Mouse (Mus musculus): ENCODE measurements around the gene Gfy. TPM values are rescaled to one million over a fixed set of nuclear protein-coding genes. Genes with fewer than 3 reads are reported as not detected.

Gfy gene
- polyA plus RNA-seq, 1 experiment: not detected

- DNase-seq (ENCODE audit: low read depth in 1 of 2, low spot score in 2 of 2): no peak
- no peaks in the 10 kb centered on the region for H3K4me1 ChIP-seq (ENCODE audit: control insufficient read depth, insufficient read depth, insufficient read length)
- no peak overlapping the region for H3K4me3 ChIP-seq (ENCODE audit: extremely low read depth, insufficient read depth, insufficient read length)
- H3K36me3 ChIP-seq (ENCODE audit: control insufficient read depth, insufficient read depth, low read length): peaks cover 32% of the 10 kb centered on the region
- H3K27me3 ChIP-seq (ENCODE audit: control insufficient read depth, insufficient read depth, low read length): no peaks in the 10 kb centered on the region
- WGBS: 96% methylated on average over 11 of the region's 11 CpGs
- TF ChIP-seq CTCF (IDR thresholded peaks at IDR 0.05; ENCODE audit: extremely low read depth, insufficient read depth, insufficient read length, insufficient replicate concordance): no peak
- TF ChIP-seq POLR2A (IDR thresholded peaks at IDR 0.05; ENCODE audit: low read depth, low read length): no peak
- no peak overlapping the region for H3K27ac ChIP-seq (ENCODE audit: insufficient read depth, low read length)
Measured at GRCm38 (mm10) chr7:45147267-45147666, 32.1 kb downstream of the Gfy start.

DNA sequence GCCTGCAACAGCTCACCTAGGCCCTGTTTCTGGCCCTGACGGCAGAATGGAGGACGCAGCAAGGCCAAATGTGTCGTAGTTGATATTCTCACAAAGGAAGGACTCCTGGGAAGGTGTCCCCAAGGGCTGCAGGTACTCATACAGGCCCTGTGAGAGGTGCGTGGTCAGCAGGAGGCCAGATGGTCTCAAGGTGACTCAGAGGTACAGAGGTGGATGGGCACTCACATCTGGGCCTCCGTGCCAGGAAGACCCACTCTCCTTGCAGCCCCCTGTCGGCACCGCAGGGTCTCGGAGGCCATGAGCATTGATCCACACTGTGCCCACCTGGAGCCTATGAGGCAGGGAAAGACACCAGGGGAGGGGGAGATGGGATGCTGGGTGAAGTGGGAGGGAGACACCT is 33.9 kb downstream of the Gfy start:
- H3K4me3 ChIP-seq (ENCODE audit: extremely low read depth, insufficient read depth, insufficient read length): no peak overlapping the region
- H3K27ac ChIP-seq (ENCODE audit: insufficient read depth, low read length): no peak overlapping the region
- 94% methylated on average over 8 of the region's 8 CpGs for WGBS
- no peaks in the 10 kb centered on the region; the same call in 1 of the 2 replicates for H3K4me1 ChIP-seq (ENCODE audit: control insufficient read depth, insufficient read depth, insufficient read length)
- no peak for DNase-seq (ENCODE audit: low read depth in 1 of 2, low spot score in 2 of 2)
- peaks cover 32% of the 10 kb centered on the region for H3K36me3 ChIP-seq (ENCODE audit: control insufficient read depth, insufficient read depth, low read length)
- no peaks in the 10 kb centered on the region for H3K27me3 ChIP-seq (ENCODE audit: control insufficient read depth, insufficient read depth, low read length)
- TF ChIP-seq POLR2A (IDR thresholded peaks at IDR 0.05; ENCODE audit: low read depth, low read length): no peak
- TF ChIP-seq CTCF (IDR thresholded peaks at IDR 0.05; ENCODE audit: extremely low read depth, insufficient read depth, insufficient read length, insufficient replicate concordance): no peak

DNA sequence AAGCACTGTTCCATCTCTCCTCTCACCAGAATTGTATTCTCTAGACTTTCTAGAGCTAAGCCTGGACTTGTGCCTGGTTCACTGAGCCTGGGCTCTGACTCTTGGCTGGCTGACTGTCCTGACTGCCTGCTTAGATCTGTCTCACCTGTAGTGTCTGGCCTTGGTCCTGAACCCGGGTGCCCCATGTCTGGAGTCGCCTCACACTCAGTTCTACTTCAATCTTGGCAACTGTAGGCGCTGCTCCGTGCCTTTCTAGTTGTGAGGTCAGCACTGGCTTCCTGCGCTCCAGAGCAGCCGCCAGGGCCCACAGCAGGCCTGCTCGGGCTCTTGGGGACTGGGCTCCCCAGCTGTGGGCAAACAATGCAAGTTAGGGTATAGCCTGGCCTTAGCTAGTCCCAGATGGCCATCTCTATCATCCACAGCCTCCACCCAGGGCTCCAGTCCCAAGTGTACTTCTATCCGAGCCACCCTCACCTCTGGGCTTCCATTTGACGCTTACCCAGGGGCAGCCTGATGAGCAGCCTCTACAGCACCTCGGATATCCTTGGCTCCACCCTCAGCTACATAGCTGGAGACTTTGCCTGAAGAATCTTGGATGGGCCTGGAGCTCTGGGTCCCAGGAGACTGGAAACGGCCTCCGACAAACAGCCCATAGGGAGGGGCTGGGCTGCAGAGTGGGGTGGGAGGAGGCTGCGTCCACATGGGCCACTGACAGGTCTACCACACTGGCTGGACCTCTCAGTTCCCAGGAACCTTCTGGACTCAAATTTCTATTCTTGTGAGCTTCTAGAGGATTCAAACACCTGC is 34.8 kb downstream of the Gfy start:
- WGBS: 91% methylated on average over 13 of the region's 13 CpGs
- H3K4me3 ChIP-seq (ENCODE audit: extremely low read depth, insufficient read depth, insufficient read length): no peak overlapping the region
- no peak for DNase-seq (ENCODE audit: low read depth in 1 of 2, low spot score in 2 of 2)

DNA sequence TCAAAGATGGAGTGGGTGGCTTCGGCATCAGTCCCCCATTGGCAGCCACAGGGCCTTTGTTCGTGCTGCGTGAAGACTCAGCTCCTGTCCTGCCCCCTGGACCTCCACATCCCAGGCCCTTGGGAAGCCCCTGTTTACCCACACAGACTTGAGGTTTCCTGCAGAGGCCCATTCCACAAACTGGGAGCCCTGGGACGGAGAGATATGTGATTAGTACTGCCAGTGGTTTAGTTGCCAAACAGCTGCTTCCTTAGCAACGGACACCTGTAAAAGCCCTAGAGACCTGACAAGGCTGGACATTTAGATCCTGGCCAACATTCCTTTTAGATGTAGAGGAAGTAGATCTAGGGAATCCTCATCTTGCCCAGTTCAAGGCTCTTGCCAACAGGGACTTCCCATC is 37.5 kb downstream of the Gfy start:
- no peak overlapping the region; the same call in 1 of the 2 replicates for H3K27ac ChIP-seq (ENCODE audit: insufficient read depth, low read length)
- H3K4me3 ChIP-seq (ENCODE audit: extremely low read depth, insufficient read depth, insufficient read length): no peak overlapping the region
- no peaks in the 10 kb centered on the region; the same call in 1 of the 2 replicates for H3K4me1 ChIP-seq (ENCODE audit: control insufficient read depth, insufficient read depth, insufficient read length)

More for the DNA sequence above, 34.8 kb downstream of the Gfy start:
- no peak overlapping the region for H3K27ac ChIP-seq (ENCODE audit: insufficient read depth, low read length)
- TF ChIP-seq CTCF (IDR thresholded peaks at IDR 0.05; ENCODE audit: extremely low read depth, insufficient read depth, insufficient read length, insufficient replicate concordance) (no peak), POLR2A (IDR thresholded peaks at IDR 0.05; ENCODE audit: low read depth, low read length) (no peak)
- no peaks in the 10 kb centered on the region for H3K27me3 ChIP-seq (ENCODE audit: control insufficient read depth, insufficient read depth, low read length)
- peaks cover 32% of the 10 kb centered on the region for H3K36me3 ChIP-seq (ENCODE audit: control insufficient read depth, insufficient read depth, low read length)
- H3K4me1 ChIP-seq (ENCODE audit: control insufficient read depth, insufficient read depth, insufficient read length): no peaks in the 10 kb centered on the region; the same call in 1 of the 2 replicates

DNA sequence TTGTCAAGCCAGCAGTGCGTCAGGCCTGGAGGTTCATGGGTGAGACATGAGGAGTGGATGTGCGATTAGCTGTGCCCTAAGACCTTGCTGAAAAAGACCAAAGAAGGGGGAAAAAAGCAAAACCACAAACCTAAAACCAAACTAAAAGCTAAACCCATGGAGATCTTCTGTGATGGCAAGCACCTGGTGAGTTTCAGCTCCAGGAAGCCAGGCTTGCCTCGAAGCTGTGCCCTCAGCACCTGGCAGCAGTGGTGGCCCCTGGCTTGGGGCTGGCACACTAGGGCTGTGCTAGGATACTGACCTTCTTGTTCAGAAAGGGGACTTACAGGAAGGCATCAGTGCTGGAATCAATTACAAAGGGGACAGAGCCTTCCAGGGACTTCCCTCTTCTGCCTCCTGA is 38.0 kb downstream of the Gfy start:
- Histone ChIP-seq H3K4me3 (ENCODE audit: extremely low read depth, insufficient read depth, insufficient read length) (no peak overlapping the region), H3K27me3 (ENCODE audit: control insufficient read depth, insufficient read depth, low read length) (no peaks in the 10 kb centered on the region), H3K4me1 (ENCODE audit: control insufficient read depth, insufficient read depth, insufficient read length) (no peaks in the 10 kb centered on the region; the same call in 1 of the 2 replicates), H3K36me3 (ENCODE audit: control insufficient read depth, insufficient read depth, low read length) (peaks cover 20% of the 10 kb centered on the region), H3K27ac (ENCODE audit: insufficient read depth, low read length) (peak overlapping the region; percentile 25; the same call in 1 of the 2 replicates)
- 51% methylated on average over 3 of the region's 3 CpGs for WGBS
- TF ChIP-seq POLR2A (IDR thresholded peaks at IDR 0.05; ENCODE audit: low read depth, low read length) (no peak), CTCF (IDR thresholded peaks at IDR 0.05; ENCODE audit: extremely low read depth, insufficient read depth, insufficient read length, insufficient replicate concordance) (no peak)
- no peak for DNase-seq (ENCODE audit: low read depth in 1 of 2, low spot score in 2 of 2)

More for the DNA sequence above, 37.5 kb downstream of the Gfy start:
- Histone ChIP-seq H3K36me3 (ENCODE audit: control insufficient read depth, insufficient read depth, low read length) (peaks cover 22% of the 10 kb centered on the region), H3K27me3 (ENCODE audit: control insufficient read depth, insufficient read depth, low read length) (no peaks in the 10 kb centered on the region)
- TF ChIP-seq POLR2A (IDR thresholded peaks at IDR 0.05; ENCODE audit: low read depth, low read length): no peak
- TF ChIP-seq CTCF (IDR thresholded peaks at IDR 0.05; ENCODE audit: extremely low read depth, insufficient read depth, insufficient read length, insufficient replicate concordance): no peak
- DNase-seq (ENCODE audit: low read depth in 1 of 2, low spot score in 2 of 2): no peak
- 75% methylated on average over 5 of the region's 5 CpGs for WGBS

DNA sequence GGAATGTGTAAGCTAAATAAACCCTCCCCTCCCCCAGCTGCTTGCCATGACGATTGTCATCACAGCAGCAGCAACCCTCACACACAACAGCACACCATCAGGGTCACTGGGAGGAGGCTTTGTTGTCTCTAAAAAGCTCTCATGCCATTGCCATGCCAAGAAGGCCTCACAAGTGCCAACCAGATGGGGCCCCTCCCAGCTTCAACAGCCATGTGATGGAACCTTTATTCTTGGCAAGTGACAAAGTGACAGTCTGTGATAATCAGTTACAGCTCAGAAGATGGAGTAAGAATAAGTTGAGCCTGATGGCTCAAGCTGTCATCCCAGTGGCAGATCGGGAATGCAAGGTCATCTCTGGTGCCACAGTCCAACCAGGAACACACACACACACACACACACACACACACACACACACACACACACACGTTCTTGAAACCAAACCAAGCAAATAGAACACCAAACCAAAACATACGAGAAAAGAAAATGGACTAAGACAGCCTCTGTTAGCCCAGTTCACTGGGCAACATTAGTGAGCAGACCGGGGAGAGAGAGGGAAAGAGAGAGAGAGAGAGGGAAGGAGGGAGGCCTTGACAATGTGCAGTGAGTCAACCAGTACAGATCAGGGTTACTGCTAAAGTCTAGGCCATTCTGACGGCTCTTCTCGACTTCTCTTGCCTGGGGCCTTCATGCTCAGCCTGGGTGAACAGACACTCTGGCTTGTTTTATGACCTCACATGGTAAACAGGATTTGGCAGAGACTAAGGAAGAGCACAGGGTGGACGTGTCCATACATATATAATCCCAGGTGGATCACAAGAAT is 39.3 kb downstream of the Gfy start:
- TF ChIP-seq CTCF (IDR thresholded peaks at IDR 0.05; ENCODE audit: extremely low read depth, insufficient read depth, insufficient read length, insufficient replicate concordance) (no peak), POLR2A (IDR thresholded peaks at IDR 0.05; ENCODE audit: low read depth, low read length) (no peak)
- no peak for DNase-seq (ENCODE audit: low read depth in 1 of 2, low spot score in 2 of 2)
- no peak overlapping the region for H3K4me3 ChIP-seq (ENCODE audit: extremely low read depth, insufficient read depth, insufficient read length)
- H3K27ac ChIP-seq (ENCODE audit: insufficient read depth, low read length): no peak overlapping the region
- peaks cover 5% of the 10 kb centered on the region; the same call in 1 of the 2 replicates for H3K4me1 ChIP-seq (ENCODE audit: control insufficient read depth, insufficient read depth, insufficient read length)
- peaks cover 15% of the 10 kb centered on the region for H3K36me3 ChIP-seq (ENCODE audit: control insufficient read depth, insufficient read depth, low read length)
- no peaks in the 10 kb centered on the region for H3K27me3 ChIP-seq (ENCODE audit: control insufficient read depth, insufficient read depth, low read length)
- whole genome bisulfite sequencing: 88% methylated on average over 8 of the region's 8 CpGs

Data from spleen, adult 2 months (tissue).